Mouse (Mus musculus): ENCODE results near the gene Fanca.
A peak's percentile ranks its signal among the peaks of the same experiment; 100 is the strongest.

GRCm38 (mm10) chr8:123290166-123290565 is 28.2 kb downstream of the Fanca start:
- TF ChIP-seq CTCF (IDR thresholded peaks at IDR 0.05; ENCODE audit: control insufficient read depth, insufficient read depth, insufficient read length) (peak; percentile 11), MYOG (IDR thresholded peaks at IDR 0.05; ENCODE audit: control insufficient read depth, extremely low read depth, insufficient read length) (no peak), MYOD1 (IDR thresholded peaks at IDR 0.05; ENCODE audit: control insufficient read depth, insufficient read length, low read depth) (no peak), USF1 (IDR thresholded peaks at IDR 0.05; ENCODE audit: low read depth) (no peak), CEBPB (IDR thresholded peaks at IDR 0.05; ENCODE audit: low read depth) (no peak)
